Mouse (Mus musculus): Measurements from ENCODE around the gene 1700011L22Rik. TPM values are rescaled to one million over a fixed set of nuclear protein-coding genes. Genes with fewer than 3 reads are reported as not detected.

Gene 1700011L22Rik
- total RNA-seq, 2 experiments from 2014 or later, result not detected

- ATAC-seq (replicated peaks; ENCODE audit: low FRiP score, poor library complexity, severe bottlenecking), result no peak
Observed at GRCm38 (mm10) chr8:79243422-79243821, 4.9 kb downstream of the 1700011L22Rik start.

- ATAC-seq (replicated peaks; ENCODE audit: low FRiP score, poor library complexity, severe bottlenecking), result no peak
Observed at GRCm38 (mm10) chr8:79239996-79240395, 8.4 kb downstream of the 1700011L22Rik start.

- no peak for ATAC-seq (replicated peaks; ENCODE audit: low FRiP score, poor library complexity, severe bottlenecking)
Observed at GRCm38 (mm10) chr8:79239320-79239719, 9.1 kb downstream of the 1700011L22Rik start.

- no peak for ATAC-seq (replicated peaks; ENCODE audit: low FRiP score, poor library complexity, severe bottlenecking)
Observed at GRCm38 (mm10) chr8:79229266-79229888, 19.0 kb downstream of the 1700011L22Rik start.

GRCm38 (mm10) chr8:79227916-79228315 lies 20.5 kb downstream of the 1700011L22Rik start:
- no peak for ATAC-seq (replicated peaks; ENCODE audit: low FRiP score, poor library complexity, severe bottlenecking)

GRCm38 (mm10) chr8:79227194-79227593 lies 21.2 kb downstream of the 1700011L22Rik start:
- ATAC-seq (replicated peaks; ENCODE audit: low FRiP score, poor library complexity, severe bottlenecking), result no peak

- no peak for ATAC-seq (replicated peaks; ENCODE audit: low FRiP score, poor library complexity, severe bottlenecking)
Observed at GRCm38 (mm10) chr8:79226046-79226445, 22.3 kb downstream of the 1700011L22Rik start.

- no peak for ATAC-seq (replicated peaks; ENCODE audit: low FRiP score, poor library complexity, severe bottlenecking)
Observed at GRCm38 (mm10) chr8:79225586-79225985, 22.8 kb downstream of the 1700011L22Rik start.

GRCm38 (mm10) chr8:79224363-79224762 lies 24.0 kb downstream of the 1700011L22Rik start:
- no peak for ATAC-seq (replicated peaks; ENCODE audit: low FRiP score, poor library complexity, severe bottlenecking)

- ATAC-seq (replicated peaks; ENCODE audit: low FRiP score, poor library complexity, severe bottlenecking), result no peak
Observed at GRCm38 (mm10) chr8:79222752-79223141, 25.6 kb downstream of the 1700011L22Rik start.

GRCm38 (mm10) chr8:79222106-79222751 lies 26.1 kb downstream of the 1700011L22Rik start:
- no peak for ATAC-seq (replicated peaks; ENCODE audit: low FRiP score, poor library complexity, severe bottlenecking)

- ATAC-seq (replicated peaks; ENCODE audit: low FRiP score, poor library complexity, severe bottlenecking), result no peak
Observed at GRCm38 (mm10) chr8:79211630-79212029, 36.7 kb downstream of the 1700011L22Rik start.

GRCm38 (mm10) chr8:79209641-79210358 lies 38.6 kb downstream of the 1700011L22Rik start:
- ATAC-seq (replicated peaks; ENCODE audit: low FRiP score, poor library complexity, severe bottlenecking), result no peak

- ATAC-seq (replicated peaks; ENCODE audit: low FRiP score, poor library complexity, severe bottlenecking), result no peak
Observed at GRCm38 (mm10) chr8:79208691-79209640, 39.4 kb downstream of the 1700011L22Rik start.

GRCm38 (mm10) chr8:79208181-79208580 lies 40.2 kb downstream of the 1700011L22Rik start:
- no peak for ATAC-seq (replicated peaks; ENCODE audit: low FRiP score, poor library complexity, severe bottlenecking)

GRCm38 (mm10) chr8:79206895-79207294 lies 41.5 kb downstream of the 1700011L22Rik start:
- ATAC-seq (replicated peaks; ENCODE audit: low FRiP score, poor library complexity, severe bottlenecking), result no peak

- ATAC-seq (replicated peaks; ENCODE audit: low FRiP score, poor library complexity, severe bottlenecking), result no peak
Observed at GRCm38 (mm10) chr8:79201446-79202147, 46.8 kb downstream of the 1700011L22Rik start.

GRCm38 (mm10) chr8:79198675-79199074 lies 49.7 kb downstream of the 1700011L22Rik start:
- ATAC-seq (replicated peaks; ENCODE audit: low FRiP score, poor library complexity, severe bottlenecking), result no peak

GRCm38 (mm10) chr8:79196481-79196880 lies 51.9 kb downstream of the 1700011L22Rik start:
- no peak for ATAC-seq (replicated peaks; ENCODE audit: low FRiP score, poor library complexity, severe bottlenecking)

Data from erythroblast, adult 5-6 weeks (primary cell).